Mouse (Mus musculus) liver, adult 2 months (tissue): ENCODE measurements around the gene Krcc1.

Experiments used
- CTCF ChIP-seq: fragments of 200-500 bp; IDR thresholded peaks from 2 replicates; pipeline ENCODE4 v1.5.1; 2011; ENCODE audit warnings: low read depth, low read length, control low read depth
- POLR2A ChIP-seq: fragments of 200-500 bp; IDR thresholded peaks from 2 replicates; pipeline ENCODE4 v1.6.1; 2011; ENCODE audit warnings: low read length, control low read depth; ENCODE audit not compliant: insufficient read depth; ENCODE audit errors: extremely low read depth

- no peak for TF ChIP-seq CTCF
- TF ChIP-seq POLR2A = no peak
Observed at GRCm38 (mm10) chr6:71333031-71333430, 61.6 kb downstream of the Krcc1 start.
